In the genomic region with DNA sequence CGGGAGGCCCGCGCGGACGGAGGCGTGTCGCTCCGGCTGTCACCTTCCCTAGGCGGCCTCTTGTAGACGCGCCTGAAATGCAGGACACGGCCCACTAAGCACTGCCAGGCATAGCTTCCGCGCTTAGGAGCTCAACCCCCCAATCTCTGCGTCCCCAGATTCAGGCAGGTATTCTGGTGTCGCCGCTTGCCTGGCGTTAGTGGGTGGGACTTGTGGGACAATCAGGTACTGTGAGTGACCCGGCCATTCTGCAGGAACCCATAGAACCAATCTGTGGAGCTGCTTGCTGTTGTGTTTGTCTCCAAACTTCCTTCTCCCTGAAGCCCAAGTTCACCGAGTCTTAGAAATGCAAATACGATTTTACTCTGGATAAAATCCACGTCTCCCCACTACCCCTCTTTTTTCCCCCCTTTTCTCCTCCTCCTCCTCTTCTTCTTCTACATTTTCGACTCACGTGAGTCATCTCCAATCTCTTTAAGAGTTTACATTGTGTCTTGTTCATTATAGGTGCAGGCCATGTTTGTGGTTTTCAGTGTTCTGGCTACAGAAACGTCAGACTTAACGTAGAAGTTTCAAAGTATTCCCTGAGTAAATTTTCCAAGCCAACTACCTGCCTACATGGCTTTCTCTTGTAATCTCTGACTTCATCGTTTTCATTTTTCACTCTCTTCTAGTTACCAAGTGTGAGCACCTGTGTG, we compare ENCODE assay signal across 8 mouse cellular contexts. TPM values are rescaled to one million over a fixed set of nuclear protein-coding genes. Genes with fewer than 3 reads are reported as not detected.
DNase-seq lines count a peak whose midpoint lies in the region; ATAC-seq and TF ChIP-seq lines count a peak whose summit lies in the region.

A gene (minus strand): TSS at position 140 of the 698 bp plus-strand sequence.

- peak within 1 kb of the TSS; percentile 96 for H3K4me3 ChIP-seq in cerebellum, adult 2 months (replicated peaks; ENCODE audit: insufficient read depth, low read depth, low read length)
- peak within 1 kb of the TSS; percentile 94 for H3K4me3 ChIP-seq in G1E (ENCODE audit: low read depth, low read length)
- H3K4me3 ChIP-seq in forebrain, embryonic 10.5 days: peak within 1 kb of the TSS; percentile 89
- peak within 1 kb of the TSS; percentile 86 for H3K4me3 ChIP-seq in liver, embryonic 11.5 days (ENCODE audit: low read depth, low read length)
- peak within 1 kb of the TSS; percentile 97 for H3K4me3 ChIP-seq in stomach, embryonic 16.5 days (replicated peaks; ENCODE audit: low read length)

- DNase-seq in cerebellum, adult 2 months: no peak
- DNase-seq in cerebellum, postnatal 4 days (ENCODE audit: low spot score in 2 of 2): no peak
- no peak for DNase-seq in G1E (ENCODE audit: low spot score)
- DNase-seq in forebrain, embryonic 10.5 days (ENCODE audit: extremely low spot score, low spot score): no peak
- DNase-seq in liver, embryonic 11.5 days (ENCODE audit: low spot score): no peak
- no peak for DNase-seq in adipocyte (ENCODE audit: low spot score)

- no peaks in the 10 kb centered on the region for H3K9me3 ChIP-seq in G1E (replicated peaks)
- no peaks in the 10 kb centered on the region for H3K9me3 ChIP-seq in forebrain, embryonic 10.5 days
- no peaks in the 10 kb centered on the region for H3K9me3 ChIP-seq in liver, embryonic 11.5 days (ENCODE audit: control insufficient read depth, low read length)
- no peaks in the 10 kb centered on the region for H3K9me3 ChIP-seq in stomach, embryonic 16.5 days (replicated peaks; ENCODE audit: control insufficient read depth, low read length)

- H3K27me3 ChIP-seq in cerebellum, adult 2 months (ENCODE audit: control insufficient read depth, insufficient read depth, low read length): no peaks in the 10 kb centered on the region
- H3K27me3 ChIP-seq in G1E (ENCODE audit: insufficient read depth, low read length): no peaks in the 10 kb centered on the region
- no peaks in the 10 kb centered on the region for H3K27me3 ChIP-seq in forebrain, embryonic 10.5 days (ENCODE audit: poor library complexity, severe bottlenecking)
- H3K27me3 ChIP-seq in liver, embryonic 11.5 days (replicated peaks; ENCODE audit: control insufficient read depth, insufficient read depth, low read length): no peaks in the 10 kb centered on the region
- H3K27me3 ChIP-seq in stomach, embryonic 16.5 days (ENCODE audit: control insufficient read depth, insufficient read depth, low read length): no peaks in the 10 kb centered on the region

- H3K27ac ChIP-seq in cerebellum, adult 2 months (ENCODE audit: insufficient read depth, low read length): peak within 1 kb of the TSS; percentile 100
- H3K27ac ChIP-seq in forebrain, embryonic 10.5 days: peak within 1 kb of the TSS; percentile 100
- peak within 1 kb of the TSS; percentile 79 for H3K27ac ChIP-seq in liver, embryonic 11.5 days (ENCODE audit: low read depth, low read length)
- H3K27ac ChIP-seq in stomach, embryonic 16.5 days (ENCODE audit: low read length): peak within 1 kb of the TSS; percentile 94

- H3K9ac ChIP-seq in liver, embryonic 11.5 days (ENCODE audit: low read depth, low read length): peak within 1 kb of the TSS; percentile 86
- peak within 1 kb of the TSS; percentile 92 for H3K9ac ChIP-seq in stomach, embryonic 16.5 days (ENCODE audit: low read length)

- peaks cover 22% of the 10 kb centered on the region for H3K36me3 ChIP-seq in G1E (replicated peaks)
- H3K36me3 ChIP-seq in forebrain, embryonic 10.5 days (replicated peaks): peaks cover 13% of the 10 kb centered on the region
- H3K36me3 ChIP-seq in liver, embryonic 11.5 days (ENCODE audit: control insufficient read depth, insufficient read depth, low read length): no peaks in the 10 kb centered on the region; the same call in 1 of the 2 replicates
- H3K36me3 ChIP-seq in stomach, embryonic 16.5 days (ENCODE audit: control insufficient read depth, insufficient read depth, low read length): no peaks in the 10 kb centered on the region

- TF ChIP-seq POLR2A in cerebellum, adult 2 months (IDR thresholded peaks at IDR 0.05; ENCODE audit: borderline replicate concordance, insufficient read depth, low read length): peak; percentile 70; the same call in 1 of the 2 replicates

- peaks cover 5% of the 10 kb centered on the region; the same call in 1 of the 2 replicates for H3K4me1 ChIP-seq in cerebellum, adult 2 months (ENCODE audit: control insufficient read depth, insufficient read depth, low read length)
- peaks cover 17% of the 10 kb centered on the region for H3K4me1 ChIP-seq in G1E (ENCODE audit: insufficient read depth, low read depth, low read length)
- H3K4me1 ChIP-seq in forebrain, embryonic 10.5 days: peaks cover 19% of the 10 kb centered on the region
- peaks cover 6% of the 10 kb centered on the region; the same call in 1 of the 2 replicates for H3K4me1 ChIP-seq in liver, embryonic 11.5 days (replicated peaks; ENCODE audit: control insufficient read depth, insufficient read depth, low read length)
- peaks cover 10% of the 10 kb centered on the region for H3K4me1 ChIP-seq in stomach, embryonic 16.5 days (ENCODE audit: control insufficient read depth, insufficient read depth, low read length)

- H3K4me2 ChIP-seq in liver, embryonic 11.5 days: peak within 1 kb of the TSS; percentile 82
- peak within 1 kb of the TSS; percentile 90 for H3K4me2 ChIP-seq in stomach, embryonic 16.5 days (ENCODE audit: low read depth, low read length)

- 2% methylated on average over 27 of the region's 27 CpGs for WGBS in cerebellum, adult 2 months
- 3% methylated on average over 27 of the region's 27 CpGs for WGBS in forebrain, embryonic 10.5 days
- WGBS in liver, embryonic 11.5 days: 1% methylated on average over 27 of the region's 27 CpGs
- WGBS in stomach, embryonic 16.5 days: 1% methylated on average over 27 of the region's 27 CpGs

- no peak for ATAC-seq in G1E (ENCODE audit: extremely low read depth, insufficient number of reproducible peaks, low FRiP score, poor library complexity, severe bottlenecking)
- ATAC-seq in hematopoietic stem cell, adult 5-6 weeks (replicated peaks in 1 of 2; ENCODE audit: insufficient read depth in 1 of 2, low FRiP score in 2 of 2, low TSS enrichment in 1 of 2, low read depth in 1 of 2, poor library complexity in 2 of 2, severe bottlenecking in 2 of 2): no peak
- no peak for ATAC-seq in liver, embryonic 11.5 days (replicated peaks; ENCODE audit: low FRiP score)
- no peak for ATAC-seq in stomach, embryonic 16.5 days (ENCODE audit: insufficient read depth, low FRiP score)

- no peak for TF ChIP-seq CTCF in cerebellum, adult 2 months (IDR thresholded peaks at IDR 0.05; ENCODE audit: borderline replicate concordance, insufficient read depth, low read depth, low read length)
- no peak for TF ChIP-seq CTCF in G1E (IDR thresholded peaks at IDR 0.05; ENCODE audit: low read depth, low read length)

RNA-seq across cellular contexts. Expression of the gene that starts here (rescaled TPM):
- polyA plus RNA-seq in cerebellum, adult 2 months (2012; rRNA removed): 66.5 and 66.6 TPM in 2 replicates
- total RNA-seq in G1E (2014; fragmentation: Nextera tagmentation) (89.3 and 114 TPM in 2 replicates), G1E (2017) (106 and 110 TPM in 2 replicates)
- polyA plus RNA-seq in G1E (2012): 9.1 and 11.4 TPM in 2 replicates
- 78.0 and 84.5 TPM in 2 replicates for polyA plus RNA-seq in forebrain, embryonic 10.5 days (2016; fragmentation: Nextera tagmentation; extraction: Ambion mirVana)
- total RNA-seq in hematopoietic stem cell, adult 5-6 weeks (2017): 109 and 114 TPM in 2 replicates
- polyA plus RNA-seq in liver, embryonic 11.5 days (2014; fragmentation: Nextera tagmentation; extraction: Ambion mirVana): 90.3 and 92.9 TPM in 2 replicates
- 67.2 and 70.2 TPM in 2 replicates for polyA plus RNA-seq in stomach, embryonic 16.5 days (2015; fragmentation: Nextera tagmentation; extraction: Ambion mirVana)
